Mouse (Mus musculus) yolk sac, embryonic 10.5 days (tissue): ENCODE measurements at regions not wholly inside any gene's neighbourhood (a gene's known extent, or its start where the extent isn't known, plus 50 kb on each side); places are given as distances from the start of the nearest gene placed in this dataset.

ENCODE experiments used
- DNase-seq: peaks from one replicate; pipeline ENCODE4 v3.0.0-alpha.2; 2017; ENCODE audit warnings: low spot score

DNA sequence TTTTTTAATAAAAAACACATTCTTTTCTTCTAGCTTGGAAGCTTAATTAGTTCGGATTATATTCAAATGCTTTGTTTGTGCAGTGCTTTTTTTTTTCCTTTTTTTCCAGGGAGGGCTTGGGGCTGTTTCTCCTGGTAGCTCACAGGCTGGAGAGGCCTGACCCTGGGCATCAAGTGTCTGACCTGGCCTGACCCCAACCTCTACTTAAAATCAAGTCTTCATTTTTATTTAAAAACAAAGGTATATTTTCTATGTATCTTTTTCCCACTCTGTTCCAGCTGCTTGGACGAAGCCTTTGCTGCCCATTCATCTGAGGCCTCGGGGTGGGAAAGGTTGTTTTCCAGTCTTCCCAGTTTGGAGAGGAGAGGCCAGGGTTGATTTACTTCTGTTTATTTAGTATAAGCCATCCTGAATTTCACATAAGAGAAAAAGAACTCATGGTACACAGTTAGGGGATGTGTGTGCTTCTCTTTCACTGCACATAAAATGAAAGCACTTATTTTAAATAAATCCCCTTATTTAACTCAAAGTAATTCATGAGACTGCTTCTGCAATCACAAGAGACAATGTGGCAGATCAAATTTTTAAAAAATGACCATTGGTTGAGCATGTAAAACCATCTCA, 539.1 kb downstream of the Ptprc start:
- DNase-seq: no peak

GRCm38 (mm10) chr1:137635781-137636180, 539.7 kb downstream of the Ptprc start:
- DNase-seq: no peak

DNA sequence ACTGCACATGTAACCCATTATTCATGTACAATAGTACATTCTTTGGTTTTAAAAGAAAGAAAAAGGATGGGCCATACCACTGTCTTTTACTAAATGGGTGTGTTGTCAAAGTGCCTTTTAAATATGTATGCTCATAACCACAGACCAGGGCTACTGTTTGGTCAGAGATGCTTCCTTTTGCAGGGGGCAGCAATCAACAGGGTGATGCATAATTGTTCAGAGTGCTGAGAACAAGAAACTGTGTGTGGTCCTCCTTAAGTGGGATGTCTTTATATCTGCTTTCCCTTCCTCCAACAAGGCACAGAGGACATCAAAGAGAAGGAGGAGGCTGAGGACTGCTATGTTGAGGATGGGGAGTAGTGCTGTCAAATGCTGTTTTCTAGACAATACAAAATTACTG, 544.0 kb downstream of the Ptprc start:
- DNase-seq: no peak

- no peak for DNase-seq
These were observed 554.8 kb downstream of the Ptprc start for GRCm38 (mm10) chr1:137620672-137621071.

DNA sequence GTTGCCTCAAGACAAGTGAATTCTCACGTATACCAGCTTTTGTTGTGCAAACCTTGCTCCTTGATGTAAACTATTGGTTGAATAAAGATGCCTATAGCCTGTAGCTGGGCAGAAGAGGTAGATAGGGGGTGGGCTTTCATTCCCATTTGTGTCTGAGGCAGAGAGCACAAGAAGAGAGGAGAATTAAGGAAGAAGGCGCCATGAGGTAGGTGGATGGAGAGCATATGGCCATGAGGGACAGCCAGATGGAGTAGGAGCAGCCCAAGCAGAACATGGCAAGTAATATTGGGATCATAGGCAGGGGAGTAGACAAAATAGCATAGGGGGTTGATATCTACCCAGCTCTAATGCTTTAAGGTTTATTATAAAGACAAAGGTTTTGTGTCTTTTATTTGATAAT, 557.3 kb downstream of the Ptprc start:
- DNase-seq: no peak

GRCm38 (mm10) chr1:137617513-137617912, 558.0 kb downstream of the Ptprc start:
- no peak for DNase-seq

DNA sequence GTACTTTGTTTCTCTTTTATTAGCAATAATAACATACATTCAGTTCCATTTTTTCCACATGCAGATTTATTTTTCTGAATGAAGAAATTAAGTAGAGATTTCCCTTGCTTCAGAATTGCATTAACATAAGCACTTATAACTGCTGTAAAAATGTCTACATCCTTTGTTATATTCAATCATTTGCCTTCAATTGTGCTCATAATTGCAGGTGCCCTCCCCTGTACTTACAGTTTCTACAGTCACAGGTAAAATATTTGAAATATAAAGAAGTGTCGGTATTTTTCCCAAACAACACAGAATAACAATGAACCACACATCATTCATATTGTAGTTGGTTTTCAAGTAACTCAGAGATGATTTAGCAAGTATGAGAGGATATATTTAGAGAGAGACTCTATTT, 568.8 kb downstream of the Ptprc start:
- DNase-seq: no peak

GRCm38 (mm10) chr1:137605890-137606663, 569.4 kb downstream of the Ptprc start:
- no peak for DNase-seq

GRCm38 (mm10) chr1:137593732-137594131, 581.8 kb downstream of the Ptprc start:
- no peak for DNase-seq

- no peak for DNase-seq
These were observed 583.6 kb downstream of the Ptprc start for GRCm38 (mm10) chr1:137591891-137592290.

GRCm38 (mm10) chr1:137591295-137591694, 584.2 kb downstream of the Ptprc start:
- DNase-seq: no peak

DNA sequence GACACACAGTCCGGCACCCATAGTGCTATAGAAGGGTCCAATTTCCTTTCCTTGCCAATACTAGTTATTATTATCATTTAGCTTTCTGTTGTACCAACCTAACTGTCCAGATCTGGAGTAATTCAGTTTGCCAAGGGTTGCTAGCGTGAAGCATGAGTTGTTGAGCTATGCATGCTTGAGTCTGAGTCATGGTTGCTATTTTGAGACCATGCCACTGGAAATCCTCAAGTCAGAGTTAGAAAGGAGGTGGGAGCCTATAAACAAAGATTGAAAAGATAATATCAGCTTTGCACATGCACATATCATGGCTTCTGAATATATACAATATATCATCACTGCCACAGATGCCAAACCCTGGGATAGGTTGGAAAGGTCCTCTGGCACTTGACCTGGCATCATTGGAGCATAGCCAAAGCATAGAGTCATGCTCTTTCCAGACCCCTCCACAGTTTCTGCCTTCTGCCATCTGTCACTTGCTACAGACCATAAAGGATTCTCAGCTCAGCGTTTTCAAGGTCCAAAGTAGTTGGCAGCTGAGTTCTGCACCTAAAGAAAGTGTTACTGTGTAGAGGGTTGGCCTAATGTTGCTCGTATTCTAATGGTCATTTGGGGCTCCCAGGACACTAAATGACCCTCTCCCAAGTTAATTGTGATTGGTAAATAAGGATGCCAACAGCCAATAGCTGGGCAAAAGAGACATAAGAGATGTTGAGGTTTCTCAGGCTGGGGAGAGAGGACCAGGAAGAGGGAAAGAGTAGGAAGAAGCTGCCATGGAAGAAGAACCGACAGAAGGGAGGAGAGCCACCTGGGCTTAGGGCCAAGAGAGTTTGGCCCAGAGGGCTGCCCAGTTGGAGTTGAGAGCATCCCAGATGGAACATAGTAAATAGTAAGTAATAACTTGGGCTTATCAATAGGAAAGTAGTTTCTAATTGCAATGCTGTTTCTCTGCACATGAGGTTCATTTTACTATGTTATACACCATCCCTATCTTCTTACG, 586.9 kb downstream of the Ptprc start:
- DNase-seq: no peak

DNA sequence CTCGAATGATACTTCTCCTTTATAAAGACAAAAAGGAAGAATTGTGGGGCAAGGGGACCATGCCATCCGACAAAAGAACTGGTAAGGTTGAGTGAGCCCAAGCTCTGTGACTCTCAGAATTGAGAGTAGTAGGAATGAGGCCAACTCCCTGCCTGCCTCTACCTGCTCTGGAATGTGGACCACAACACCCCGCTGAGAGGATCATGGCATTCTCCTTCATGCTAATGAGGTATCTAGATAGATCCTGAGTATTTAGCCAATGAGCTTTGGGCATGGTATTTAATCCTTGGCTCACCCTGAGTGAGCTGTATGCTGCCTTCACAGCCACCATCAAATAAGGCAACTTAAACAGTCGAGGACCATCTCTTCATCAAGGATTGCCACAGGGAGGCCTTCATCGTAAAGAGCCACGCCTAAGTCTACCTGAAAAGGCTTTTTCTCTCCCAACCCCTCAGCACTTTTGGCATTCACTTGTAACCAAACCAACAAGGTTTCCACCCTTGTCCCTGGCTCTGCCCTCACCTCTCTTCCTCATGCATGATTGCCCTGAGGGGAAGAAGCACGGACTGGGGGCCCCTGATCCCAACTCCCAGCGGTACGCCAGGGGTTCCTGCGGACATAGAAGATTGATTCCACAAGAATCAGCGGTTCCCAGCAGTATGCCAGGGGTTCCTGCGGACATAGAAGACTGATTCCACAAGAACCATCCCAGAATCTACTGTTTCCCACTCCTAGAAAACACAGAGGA, 587.9 kb downstream of the Ptprc start:
- no peak for DNase-seq

- DNase-seq: no peak
These were observed 590.8 kb downstream of the Ptprc start for GRCm38 (mm10) chr1:137584696-137585095.

GRCm38 (mm10) chr1:137584104-137584675, 591.3 kb downstream of the Ptprc start:
- DNase-seq: no peak

DNA sequence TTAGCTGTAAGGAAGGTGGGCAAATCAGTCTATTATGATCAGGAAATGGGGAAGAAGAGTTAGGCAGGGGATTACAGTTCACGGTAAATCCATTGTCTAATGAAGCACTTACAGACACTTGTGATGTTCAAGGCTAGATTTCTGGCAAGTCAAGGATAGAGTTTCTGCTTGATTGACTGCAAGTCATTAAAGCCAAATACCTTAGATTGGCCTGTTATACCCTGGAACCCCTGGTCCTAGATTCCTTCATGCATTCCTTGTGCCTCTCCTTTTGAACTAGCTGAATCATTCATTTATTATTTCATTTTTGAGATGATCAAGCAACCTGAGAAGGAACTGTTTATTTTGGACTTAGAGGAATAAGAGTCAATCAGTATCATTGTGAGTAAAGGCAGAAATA, 597.9 kb downstream of the Ptprc start:
- DNase-seq: no peak

GRCm38 (mm10) chr1:137576174-137576573, 599.3 kb downstream of the Ptprc start:
- DNase-seq: no peak

- no peak for DNase-seq
These were observed 600.1 kb downstream of the Ptprc start for GRCm38 (mm10) chr1:137575380-137575779.

DNA sequence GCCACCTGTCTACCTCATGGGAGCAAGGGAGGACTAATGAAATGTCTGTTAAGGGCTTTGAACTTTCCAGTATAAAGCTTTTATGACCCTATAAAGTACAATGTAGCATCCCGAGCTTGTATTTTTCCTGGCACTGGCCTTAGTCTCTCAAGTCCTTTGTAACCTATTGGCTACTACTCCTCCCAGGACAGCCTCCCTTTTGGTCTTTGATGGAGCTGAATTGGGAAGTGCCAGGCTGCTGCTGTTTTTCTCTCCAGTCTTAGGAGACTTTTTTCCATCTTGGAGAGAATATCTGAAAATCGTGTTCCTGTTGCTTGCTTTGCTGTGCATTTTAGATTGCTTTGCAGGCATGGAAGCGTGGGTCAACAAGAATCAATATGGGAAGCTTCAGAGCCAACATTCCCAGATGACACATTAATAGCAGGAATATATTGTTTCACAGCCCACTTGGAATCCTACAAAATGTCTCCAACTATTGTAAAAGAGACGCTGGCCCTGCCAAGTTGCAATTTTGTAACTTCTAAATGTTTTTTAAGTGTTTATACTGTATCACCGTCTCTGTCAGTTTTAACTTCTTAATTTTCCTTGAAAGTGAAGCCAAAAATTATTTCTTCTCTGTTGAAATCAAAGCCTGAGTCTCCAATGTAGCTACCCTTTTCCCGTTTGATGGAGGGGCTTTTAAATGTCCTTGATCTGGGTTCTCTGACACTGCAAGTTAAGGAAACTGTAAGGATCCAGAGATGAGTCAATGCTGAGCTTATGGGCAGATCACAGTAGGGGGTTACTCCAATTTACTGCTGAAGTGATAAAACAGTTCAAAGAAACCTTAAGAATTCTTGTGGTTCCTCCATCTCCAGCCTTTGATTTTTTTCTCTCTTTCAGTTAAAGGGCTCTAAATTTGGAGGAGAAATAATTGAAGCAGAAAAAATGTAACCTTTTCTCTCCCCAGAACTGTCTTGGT, 603.3 kb downstream of the Ptprc start:
- DNase-seq: no peak

- DNase-seq: no peak
These were observed 604.2 kb downstream of the Ptprc start for GRCm38 (mm10) chr1:137571190-137571904.
